Comparison of ENCODE assay signal across 15 mouse cellular contexts in genomic region chr7:80778376-80778775, GRCm38 (mm10). TPM values are rescaled to one million over a fixed set of nuclear protein-coding genes. Genes with fewer than 3 reads are reported as not detected.
DNase-seq lines count a peak whose midpoint lies in the region; ATAC-seq and TF ChIP-seq lines count a peak whose summit lies in the region.
"Had no signal": no experiment of that assay in that cellular context is flagged by ENCODE, and none has a peak within 500 bp of the region (broad histone marks: within the 10 kb centered on the region; RNA-seq: fewer than 3 reads in every experiment).

No protein-coding gene starts in this region.

- 93% methylated on average over 6 of the region's 6 CpGs for WGBS in heart, embryonic 10.5 days
- WGBS in lung, postnatal 0 days = 66% methylated on average over 6 of the region's 6 CpGs
- 66% methylated on average over 6 of the region's 6 CpGs for WGBS in stomach, postnatal 0 days

- TF ChIP-seq EP300 in lung, postnatal 0 days (IDR thresholded peaks at IDR 0.05) = no peak
- no peak for TF ChIP-seq EP300 in stomach, postnatal 0 days (optimal IDR thresholded peaks at IDR 0.05)

- no peak for TF ChIP-seq CTCF in lung, postnatal 0 days (IDR thresholded peaks at IDR 0.05)
- no peak for TF ChIP-seq CTCF in stomach, postnatal 0 days (IDR thresholded peaks at IDR 0.05; ENCODE audit: low read depth)
- no peak for TF ChIP-seq CTCF in left cerebral cortex, adult 2 months (IDR thresholded peaks at IDR 0.05)

- ATAC-seq in lung, postnatal 0 days = no peak
- peak; percentile 50 for ATAC-seq in megakaryocyte, adult 5-6 weeks (ENCODE audit: poor library complexity, severe bottlenecking)
- peak; percentile 36 for ATAC-seq in stomach, postnatal 0 days (ENCODE audit: low FRiP score, low TSS enrichment)

- H3K27me3 ChIP-seq in heart, embryonic 10.5 days (ENCODE audit: insufficient read depth, poor library complexity, severe bottlenecking) = no peaks in the 10 kb centered on the region
- H3K27me3 ChIP-seq in lung, postnatal 0 days (replicated peaks; ENCODE audit: insufficient read depth, low read length) = no peaks in the 10 kb centered on the region
- H3K27me3 ChIP-seq in stomach, postnatal 0 days (ENCODE audit: control insufficient read depth, insufficient read depth, low read length) = no peaks in the 10 kb centered on the region
- H3K27me3 ChIP-seq: hindbrain, embryonic 15.5 days; midbrain, embryonic 12.5 days had no signal

- no peak overlapping the region for H3K4me3 ChIP-seq in heart, embryonic 10.5 days
- H3K4me3 ChIP-seq in lung, postnatal 0 days (ENCODE audit: low read depth, low read length) = no peak overlapping the region
- no peak overlapping the region for H3K4me3 ChIP-seq in stomach, postnatal 0 days (ENCODE audit: low read depth, low read length)
- no peak overlapping the region for H3K4me3 ChIP-seq in left cerebral cortex, adult 2 months
- H3K4me3 ChIP-seq: hindbrain, embryonic 15.5 days; midbrain, embryonic 12.5 days had no signal

- H3K9ac ChIP-seq in lung, postnatal 0 days (replicated peaks; ENCODE audit: low read depth) = no peak overlapping the region
- H3K9ac ChIP-seq in stomach, postnatal 0 days (ENCODE audit: low read length) = no peak overlapping the region
- H3K9ac ChIP-seq: hindbrain, embryonic 15.5 days; midbrain, embryonic 12.5 days had no signal

- H3K36me3 ChIP-seq in heart, embryonic 10.5 days = no peaks in the 10 kb centered on the region
- H3K36me3 ChIP-seq in lung, postnatal 0 days (ENCODE audit: insufficient read depth, low read length) = no peaks in the 10 kb centered on the region
- H3K36me3 ChIP-seq in stomach, postnatal 0 days (ENCODE audit: control insufficient read depth, insufficient read depth, low read length) = no peaks in the 10 kb centered on the region
- H3K36me3 ChIP-seq: hindbrain, embryonic 15.5 days; midbrain, embryonic 12.5 days had no signal

- 0 out of 2 replicates have a peak overlapping the region, but pooled peaks have one; percentile 14 for H3K27ac ChIP-seq in heart, embryonic 10.5 days
- peak overlapping the region; percentile 47; the same call in 1 of the 2 replicates for H3K27ac ChIP-seq in lung, postnatal 0 days (ENCODE audit: low read length)
- H3K27ac ChIP-seq in stomach, postnatal 0 days (replicated peaks) = peak overlapping the region; percentile 93
- no peak overlapping the region for H3K27ac ChIP-seq in left cerebral cortex, adult 2 months
- H3K27ac ChIP-seq: hindbrain, embryonic 15.5 days; midbrain, embryonic 12.5 days had no signal

- intact Hi-C loops in heart, postnatal 14 days (cut with DNase I) = no loop called here
- intact Hi-C loops in left cerebral cortex, adult 2 months (cut with DNase I) = no loop called here

- no peak for DNase-seq in heart, embryonic 10.5 days (ENCODE audit: low spot score)
- DNase-seq in heart, postnatal 14 days = no peak
- DNase-seq in lung, postnatal 0 days (ENCODE audit: low spot score) = no peak
- DNase-seq in lung, postnatal 25 days (ENCODE audit: low spot score) = no peak
- no peak for DNase-seq in stomach, postnatal 0 days (ENCODE audit: low spot score)
- DNase-seq in frontal cortex, adult 2 months (ENCODE audit: extremely low spot score in 1 of 2, low spot score in 1 of 2) = no peak
- DNase-seq in left cerebral cortex, adult 2 months (ENCODE audit: extremely low spot score in 1 of 2, low spot score in 2 of 2) = no peak
- DNase-seq: cerebellum, adult 9-11 months; embryo, embryonic 11 days; heart, adult 18-20 months; liver; right cerebral cortex, postnatal 25 days had no signal

- no peak overlapping the region for H3K4me2 ChIP-seq in lung, postnatal 0 days (replicated peaks; ENCODE audit: low read depth, low read length)
- H3K4me2 ChIP-seq in stomach, postnatal 0 days (replicated peaks; ENCODE audit: low read depth) = no peak overlapping the region
- H3K4me2 ChIP-seq: hindbrain, embryonic 15.5 days; midbrain, embryonic 12.5 days had no signal

- no peaks in the 10 kb centered on the region for H3K9me3 ChIP-seq in heart, embryonic 10.5 days
- H3K9me3 ChIP-seq in lung, postnatal 0 days (ENCODE audit: low read length) = no peaks in the 10 kb centered on the region
- H3K9me3 ChIP-seq in stomach, postnatal 0 days (ENCODE audit: control insufficient read depth, low read length) = no peaks in the 10 kb centered on the region
- H3K9me3 ChIP-seq: hindbrain, embryonic 15.5 days; midbrain, embryonic 12.5 days had no signal

- peaks cover 50% of the 10 kb centered on the region for H3K4me1 ChIP-seq in heart, embryonic 10.5 days
- H3K4me1 ChIP-seq in lung, postnatal 0 days (ENCODE audit: insufficient read depth, low read depth, low read length) = peaks cover 33% of the 10 kb centered on the region
- H3K4me1 ChIP-seq in stomach, postnatal 0 days (replicated peaks; ENCODE audit: control insufficient read depth, insufficient read depth) = peaks cover 16% of the 10 kb centered on the region

RNA-seq across cellular contexts. Expression of gene Iqgap1, which starts 47.4 kb away (rescaled TPM):
- polyA plus RNA-seq in heart, embryonic 10.5 days (2016; fragmentation: Nextera tagmentation; extraction: Ambion mirVana) = 37.7 and 39.5 TPM in 2 replicates
- 10 to 100 TPM; 60.2 to 61.0 TPM for total RNA-seq in heart, postnatal 14 days (2021)
- 153 and 183 TPM in 2 replicates for polyA plus RNA-seq in lung, postnatal 0 days (2015; fragmentation: Nextera tagmentation; extraction: Ambion mirVana)
- total RNA-seq in megakaryocyte, adult 5-6 weeks (2015) = 246 and 291 TPM in 2 replicates
- total RNA-seq in megakaryocyte, adult 5-6 weeks (2017) = 287 and 303 TPM in 2 replicates
- polyA plus RNA-seq in stomach, postnatal 0 days (2015; fragmentation: Nextera tagmentation; extraction: Ambion mirVana) = 52.8 and 58.0 TPM in 2 replicates
- 23.5 and 26.2 TPM in 2 replicates for polyA plus RNA-seq in frontal cortex, adult 2 months (2012; rRNA removed)
- 10 to 100 TPM; 26.0 to 27.3 TPM for total RNA-seq in left cerebral cortex, adult 2 months (2021)
